Mouse (Mus musculus): Measurements from ENCODE around the gene Ehbp1.

Gene Ehbp1

DNA sequence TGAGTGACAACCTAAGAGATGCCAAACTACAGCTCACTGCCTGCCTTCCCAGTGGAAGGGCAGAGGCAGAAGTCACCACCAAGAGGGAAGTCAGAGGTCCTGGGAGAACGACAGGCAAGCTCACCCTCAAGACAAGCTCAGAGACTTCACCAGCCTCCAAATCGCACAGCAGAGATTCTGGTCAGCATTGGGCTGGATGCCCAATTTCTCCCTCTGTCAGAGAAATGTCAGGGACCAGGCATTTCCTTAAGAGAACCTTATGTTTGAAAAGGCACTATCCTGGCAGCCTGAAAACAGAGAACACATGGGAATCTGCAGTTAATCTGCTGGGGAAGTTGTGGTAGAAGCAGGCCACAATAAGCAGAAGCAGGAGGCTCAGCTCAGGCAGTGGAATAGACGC lies 151.5 kb downstream of the Ehbp1 start:
- DNase-seq: no peak

DNA sequence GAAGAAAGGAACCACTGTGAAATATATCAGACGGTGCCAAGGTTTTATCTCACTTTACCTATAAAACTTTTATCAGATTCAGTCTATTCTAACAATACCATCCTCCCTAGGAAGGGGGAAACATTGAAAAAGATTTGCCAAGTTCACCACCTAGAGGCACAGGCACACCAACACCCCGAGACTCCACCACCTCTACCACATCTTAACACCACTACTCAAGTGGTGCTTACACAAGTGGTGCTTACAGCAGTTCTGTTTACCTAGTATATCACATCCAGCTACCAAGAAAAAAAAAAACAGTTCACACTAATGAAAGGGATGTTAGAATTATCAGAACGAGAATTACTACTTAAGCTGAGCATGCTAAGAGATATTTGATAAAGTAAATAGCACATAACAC lies 152.1 kb downstream of the Ehbp1 start:
- no peak for DNase-seq

DNA sequence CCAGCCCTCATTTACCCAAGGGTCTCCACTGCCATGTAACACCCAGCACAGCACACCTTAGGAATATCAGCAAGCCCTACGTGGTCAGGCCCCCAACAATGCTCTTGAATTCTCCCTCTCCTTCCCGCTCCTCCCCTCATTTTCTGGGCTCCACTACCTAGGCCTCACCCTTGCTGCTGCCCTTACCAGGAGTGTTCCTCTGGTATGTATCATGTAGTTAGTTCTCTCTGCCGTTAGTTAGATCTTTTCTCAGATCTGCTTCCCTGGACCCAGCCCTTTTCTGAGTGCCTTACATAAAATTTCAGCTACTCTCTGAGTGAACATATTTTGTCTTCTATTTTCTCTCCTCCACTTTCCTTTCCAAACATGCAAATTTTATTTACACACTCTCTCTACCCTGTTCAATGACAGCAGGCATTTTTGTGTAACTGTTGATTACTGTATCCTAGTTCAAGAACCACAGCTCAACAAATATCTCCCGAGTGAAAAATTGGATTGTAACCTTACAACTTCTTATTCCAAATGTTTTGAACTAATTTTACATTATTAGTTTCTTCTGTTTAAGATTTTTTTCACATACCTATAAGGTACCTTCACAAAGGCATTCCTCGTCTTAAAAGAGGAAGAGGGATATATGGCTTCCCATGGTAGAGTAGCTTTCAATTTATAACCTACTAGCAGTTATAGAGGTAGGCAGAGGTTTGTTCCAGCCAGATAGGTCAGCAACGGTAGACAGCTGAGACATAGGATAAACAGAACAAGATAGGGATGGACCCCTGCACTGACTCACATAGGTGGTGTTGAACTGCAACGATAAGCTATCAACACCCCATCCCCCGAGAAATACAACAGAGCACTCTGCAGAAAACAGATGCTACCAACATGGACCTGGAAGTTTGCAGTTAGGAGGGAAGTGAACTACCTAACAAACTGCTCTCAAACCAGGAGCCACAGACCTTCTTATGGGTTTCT lies 160.3 kb downstream of the Ehbp1 start:
- DNase-seq: no peak

DNA sequence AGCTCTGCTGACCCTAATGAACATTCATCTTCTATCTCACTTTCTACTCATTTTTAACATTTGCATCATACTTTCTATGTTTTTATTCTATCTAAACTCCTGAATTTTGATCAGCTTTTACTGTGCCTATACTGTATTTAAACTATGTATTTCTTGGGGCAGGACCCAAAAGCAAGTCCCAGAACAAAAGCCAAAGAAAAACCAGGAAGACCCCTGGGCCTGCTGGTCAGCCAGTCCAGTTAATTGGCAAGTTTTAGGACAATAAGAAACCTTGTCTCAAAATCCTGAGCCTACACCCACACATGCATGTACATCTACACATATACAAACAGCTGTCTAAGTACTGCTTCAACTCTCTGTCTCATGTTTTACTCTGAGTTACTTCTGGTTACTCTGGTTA lies 161.9 kb downstream of the Ehbp1 start:
- no peak for DNase-seq

DNA sequence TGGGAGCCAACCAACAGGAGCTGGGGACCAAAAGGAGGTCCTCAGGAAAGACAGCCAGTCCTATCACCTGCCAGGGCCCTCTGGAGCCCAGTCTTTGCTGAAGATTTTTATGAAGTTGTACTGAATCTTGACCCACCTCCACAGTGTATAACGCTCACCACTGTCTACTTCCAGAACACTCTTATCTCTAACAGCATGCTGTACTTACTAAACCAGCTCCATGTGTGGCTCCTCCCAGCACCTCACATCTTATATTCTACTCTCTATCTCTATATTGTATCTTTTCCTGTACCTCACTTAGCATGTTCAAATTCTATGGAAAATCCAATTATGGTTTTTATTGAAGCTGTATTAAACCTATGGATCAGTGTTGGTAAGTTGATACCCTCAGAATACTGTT lies 163.5 kb downstream of the Ehbp1 start:
- no peak for DNase-seq

DNA sequence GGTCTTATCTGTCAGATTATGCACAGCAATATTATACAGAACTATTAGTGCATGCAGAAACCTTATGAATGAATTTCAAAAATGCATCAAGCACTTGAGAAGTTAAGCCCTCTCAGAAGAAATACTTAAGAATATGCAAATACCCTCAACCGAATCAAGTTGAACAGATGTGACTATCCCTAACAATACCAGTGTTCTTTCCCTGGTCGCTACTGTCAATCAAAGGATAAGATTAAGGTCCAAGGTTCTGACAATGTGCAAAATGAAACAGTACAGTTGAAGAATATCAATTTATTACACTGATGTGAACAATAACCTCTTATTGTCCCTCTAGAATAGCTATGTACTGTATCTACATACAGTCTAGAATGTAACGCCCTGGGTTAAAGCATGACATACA lies 167.8 kb downstream of the Ehbp1 start:
- DNase-seq: no peak

DNA sequence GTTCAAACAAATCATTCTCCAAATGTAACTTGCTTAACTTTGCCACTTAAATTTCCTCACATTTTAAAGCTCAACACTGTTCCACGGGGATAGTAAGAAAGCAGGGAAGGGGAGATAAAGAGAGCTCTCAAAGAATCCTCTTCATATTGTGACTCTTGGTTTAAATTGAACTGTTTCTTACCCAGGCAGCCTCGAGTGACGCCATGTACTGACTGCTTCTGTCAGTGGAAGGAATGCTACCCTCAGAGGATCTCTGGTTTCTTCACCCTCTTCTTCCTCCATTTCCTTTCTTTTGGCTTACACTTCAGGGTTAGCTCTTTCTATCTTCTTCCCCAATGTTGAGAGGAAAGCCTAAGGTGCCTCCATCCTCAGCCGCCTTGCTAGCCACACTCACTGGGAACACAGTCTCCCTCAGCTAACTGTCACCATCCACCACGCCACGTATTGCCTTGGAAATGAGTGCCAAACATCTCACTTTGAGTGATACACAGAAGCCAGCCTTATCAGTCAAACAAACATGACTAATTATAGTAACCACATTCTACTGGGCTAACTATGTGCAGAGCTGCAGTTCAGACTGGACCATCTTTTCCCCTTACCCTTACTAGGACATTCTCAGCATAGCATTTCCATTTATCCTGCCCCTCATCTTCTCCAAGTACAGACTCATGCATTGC lies 171.0 kb downstream of the Ehbp1 start:
- no peak for DNase-seq

DNA sequence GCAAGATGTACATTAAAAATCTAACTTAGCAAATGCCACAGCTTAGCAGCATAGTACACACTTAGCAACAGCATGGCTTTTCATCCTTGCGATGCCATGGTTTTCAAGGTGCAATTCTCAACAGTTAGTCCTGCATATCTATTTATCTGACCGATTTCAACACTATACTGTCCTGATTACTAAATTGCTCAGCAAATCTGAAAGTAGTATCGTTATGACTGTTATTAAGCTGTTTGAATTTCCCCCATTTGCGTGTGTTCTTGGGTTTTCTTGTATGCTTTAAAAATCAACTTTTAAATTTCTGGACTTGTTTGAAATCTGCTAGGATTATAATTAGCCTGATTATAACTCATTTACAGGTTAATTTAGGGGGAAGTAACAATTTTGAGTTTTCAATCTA lies 184.2 kb downstream of the Ehbp1 start:
- no peak for DNase-seq

DNA sequence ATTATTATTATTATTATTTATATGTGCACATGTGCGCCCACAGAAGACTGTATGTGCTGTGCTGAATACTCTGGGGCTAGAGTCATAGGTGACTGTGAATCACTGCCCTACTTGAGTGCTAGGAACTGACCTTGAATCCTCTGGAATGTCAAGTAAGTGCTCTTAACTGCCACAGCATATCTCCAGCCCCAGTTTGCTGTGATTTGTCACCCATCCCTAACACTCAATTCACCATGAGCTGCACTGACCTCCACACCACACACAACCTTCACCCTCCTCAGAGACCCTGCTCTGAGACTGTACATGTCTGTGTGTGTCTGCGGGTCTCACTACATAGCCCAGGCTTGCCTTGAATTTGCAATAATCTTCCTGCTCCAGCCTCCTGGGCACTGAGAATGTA lies 185.9 kb downstream of the Ehbp1 start:
- DNase-seq: no peak

DNA sequence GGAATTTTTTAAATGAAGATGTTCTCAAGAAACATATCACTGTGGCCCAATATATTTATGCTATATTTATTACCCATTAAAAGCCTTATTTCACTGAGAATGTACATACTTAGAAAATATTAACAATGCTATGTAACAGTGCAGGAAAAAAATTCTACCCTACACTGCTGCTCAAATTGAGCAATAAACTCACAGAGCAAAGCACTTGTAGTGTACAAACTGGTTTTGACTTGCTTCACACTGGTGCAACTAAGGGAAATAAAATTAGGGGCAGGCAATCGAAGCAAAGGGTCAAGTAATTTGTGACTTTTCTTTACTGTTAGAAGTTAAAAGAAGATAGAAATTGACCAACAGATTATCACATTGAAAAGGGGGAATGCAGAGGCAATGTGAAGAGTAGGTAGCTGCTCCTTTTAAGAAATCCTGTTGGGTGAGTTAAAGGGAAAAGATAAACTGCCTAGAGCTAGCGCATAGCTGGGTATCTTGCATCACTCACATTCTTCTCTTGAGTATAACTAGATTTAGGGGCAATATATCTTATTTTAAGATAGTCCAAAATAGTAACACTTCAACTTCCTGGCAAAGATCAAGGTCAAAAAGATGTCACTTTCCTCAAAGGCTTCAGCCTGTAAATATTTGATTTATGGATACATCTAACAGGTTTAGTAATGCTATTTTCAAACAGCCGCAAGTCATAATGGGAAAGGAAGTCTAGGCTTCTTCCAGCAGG lies 186.6 kb downstream of the Ehbp1 start:
- DNase-seq: no peak

DNA sequence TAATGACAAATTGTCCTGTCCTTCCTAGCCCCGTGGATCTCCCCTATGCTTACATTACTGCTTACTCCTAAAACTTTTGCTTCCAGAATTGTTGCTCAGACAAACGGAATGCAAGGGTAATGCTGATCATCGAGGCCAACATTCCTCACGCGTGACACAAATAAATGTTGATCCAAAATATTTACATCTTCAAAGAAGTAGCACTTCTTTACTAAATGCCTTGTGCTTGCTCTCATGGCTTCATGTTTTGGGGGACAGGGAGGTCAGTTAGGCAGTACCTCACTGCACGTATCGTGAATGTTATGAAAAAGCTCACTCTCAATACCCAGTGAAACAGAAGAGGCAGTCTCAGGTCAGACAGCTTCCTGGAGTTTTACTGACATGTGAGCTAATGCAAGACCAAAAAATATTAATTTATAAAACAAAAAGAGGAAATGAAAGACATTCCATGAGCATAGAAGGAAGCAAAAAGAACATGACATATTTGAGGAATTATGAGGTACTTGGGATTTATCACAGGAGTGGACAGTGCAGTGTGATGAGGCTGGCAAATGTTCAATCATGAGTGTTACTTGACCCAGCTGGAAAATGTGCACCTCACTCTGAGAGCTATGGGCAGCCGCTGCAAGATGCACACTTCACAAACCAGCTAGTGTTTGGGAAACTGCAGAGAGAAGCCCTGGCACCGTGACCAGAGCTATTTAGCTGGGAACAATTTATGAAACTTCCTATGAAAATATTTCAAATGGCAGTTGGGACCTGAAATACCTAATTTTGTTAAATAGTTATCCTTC lies 187.4 kb downstream of the Ehbp1 start:
- no peak for DNase-seq

DNA sequence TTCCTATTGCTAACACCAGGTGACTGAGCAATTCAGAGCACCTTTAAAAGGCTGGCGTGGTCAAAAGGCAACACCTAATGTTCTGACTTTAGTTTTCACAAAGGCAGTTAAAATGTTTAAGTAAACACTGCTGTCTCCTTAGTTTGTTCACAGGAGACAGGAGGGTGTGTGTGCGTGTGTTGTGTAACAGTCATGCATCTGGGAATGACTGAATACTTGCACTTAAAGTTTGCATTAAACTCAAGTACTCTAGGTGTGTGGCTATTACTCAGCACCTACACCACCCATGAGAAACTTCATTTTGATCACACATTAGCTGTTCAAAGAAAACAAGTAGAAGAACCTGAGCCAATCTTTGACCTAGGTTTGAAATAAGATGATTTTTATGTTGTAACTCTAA lies 201.4 kb downstream of the Ehbp1 start:
- no peak for DNase-seq

DNA sequence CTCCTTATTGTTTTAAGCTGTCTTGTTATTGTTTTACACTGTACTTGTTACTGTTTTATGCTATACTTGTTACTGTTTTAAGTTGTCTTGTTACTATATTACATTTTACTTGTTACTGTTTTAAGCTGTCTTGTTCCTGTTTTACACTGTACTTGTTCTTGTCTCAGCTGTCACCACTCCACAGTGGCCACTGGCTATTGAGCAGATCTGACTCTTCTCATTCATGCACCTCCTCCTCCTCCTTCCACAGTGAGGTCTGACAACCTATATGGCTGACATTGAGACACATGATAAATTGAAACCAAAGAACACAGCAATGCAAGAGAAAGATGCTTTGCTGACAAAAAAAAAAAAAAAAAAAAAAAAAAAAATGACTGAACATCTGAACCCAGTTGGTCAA lies 203.6 kb downstream of the Ehbp1 start:
- DNase-seq: no peak

DNA sequence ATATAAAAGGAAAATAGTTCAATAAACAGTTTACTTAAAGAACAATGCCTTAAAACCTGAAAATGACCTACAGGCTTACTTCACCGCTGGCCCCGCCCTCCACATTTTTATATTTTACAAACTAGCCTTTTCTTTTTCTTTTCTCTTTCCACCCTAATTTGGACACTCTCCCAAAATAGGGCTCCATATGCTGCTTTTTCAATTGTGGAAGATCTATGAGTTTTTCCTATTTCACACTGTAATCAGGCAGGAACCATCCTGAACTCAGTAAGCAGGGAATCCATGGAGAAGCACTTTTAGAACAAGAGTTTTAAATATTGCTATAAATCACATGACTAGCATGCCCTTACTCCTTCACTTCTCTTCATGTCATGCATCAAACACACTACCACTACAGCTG lies 216.9 kb downstream of the Ehbp1 start:
- DNase-seq: no peak

DNA sequence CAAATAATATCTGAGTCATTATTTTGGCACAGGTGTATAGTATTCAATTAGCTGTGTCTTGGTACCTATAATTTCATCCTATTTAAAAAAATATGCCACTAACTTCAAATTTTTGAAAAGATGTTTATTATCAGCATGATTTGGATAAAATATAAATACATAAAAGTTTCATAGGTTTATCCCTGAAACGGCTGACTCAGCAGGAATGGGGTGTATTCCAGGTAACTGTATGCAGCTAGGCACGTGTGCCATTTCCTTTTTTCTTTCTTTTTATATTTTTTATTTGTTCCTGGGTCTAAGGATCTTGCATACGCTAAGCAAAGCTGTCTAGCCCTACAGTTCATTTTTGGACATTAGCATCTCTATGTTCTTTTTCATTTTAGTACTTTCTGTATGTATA lies 223.2 kb downstream of the Ehbp1 start:
- DNase-seq: no peak

DNA sequence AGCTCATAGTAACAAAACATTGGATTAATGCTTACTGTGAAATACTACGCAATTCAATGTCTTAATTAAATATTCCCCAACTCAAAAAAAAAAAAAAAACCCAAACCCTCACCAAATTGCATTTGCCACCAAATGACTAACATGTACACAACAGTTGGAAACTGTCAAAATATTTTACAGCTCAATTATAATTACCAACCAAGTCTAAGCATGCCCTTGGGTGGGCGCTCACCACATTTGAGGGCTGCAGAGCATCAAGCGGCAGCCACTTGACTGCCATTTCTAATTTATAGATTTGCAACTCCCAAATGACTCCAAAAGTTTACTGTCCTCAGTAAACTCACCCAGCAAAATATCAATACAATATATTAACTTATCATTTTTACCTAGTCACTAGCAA lies 229.9 kb downstream of the Ehbp1 start:
- DNase-seq: no peak

DNA sequence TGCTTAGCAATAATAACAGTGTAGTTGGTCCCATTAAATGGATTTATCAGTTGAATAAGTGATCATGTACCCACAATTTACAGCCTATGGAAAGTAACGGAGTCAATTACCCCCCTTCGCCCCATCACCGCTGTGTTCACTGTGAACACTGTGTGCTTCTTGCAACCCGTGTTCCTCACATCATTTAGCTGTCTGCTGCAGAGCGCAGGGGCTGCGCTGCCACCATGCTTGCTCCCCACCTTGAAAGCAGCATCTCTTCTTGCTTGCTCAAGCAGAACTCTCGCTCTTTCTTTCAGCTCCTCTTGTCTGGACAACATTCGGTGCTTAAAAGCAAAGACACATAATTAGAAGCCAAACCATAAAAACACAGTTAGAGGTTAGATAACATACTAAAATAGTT lies 252.7 kb downstream of the Ehbp1 start:
- no peak for DNase-seq

DNA sequence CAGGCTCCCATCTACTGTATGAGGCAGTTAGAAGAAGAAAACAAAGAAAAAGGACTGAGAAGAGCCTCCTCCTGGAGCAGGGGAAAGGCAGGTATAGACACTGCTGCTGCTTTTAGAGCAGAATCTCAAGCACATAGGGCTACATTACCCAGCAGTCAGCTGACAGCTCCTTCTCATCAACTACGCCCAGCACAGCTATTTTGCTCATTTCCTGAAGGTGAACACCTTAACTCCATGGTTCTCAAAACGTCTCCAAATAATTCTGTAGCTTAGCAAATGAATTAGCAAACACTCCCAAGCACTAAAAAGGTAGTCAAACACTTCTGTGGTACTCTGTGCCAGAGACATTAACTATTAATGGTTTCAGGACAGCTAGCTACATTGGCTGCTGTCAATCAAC lies 278.7 kb downstream of the Ehbp1 start:
- no peak for DNase-seq

DNA sequence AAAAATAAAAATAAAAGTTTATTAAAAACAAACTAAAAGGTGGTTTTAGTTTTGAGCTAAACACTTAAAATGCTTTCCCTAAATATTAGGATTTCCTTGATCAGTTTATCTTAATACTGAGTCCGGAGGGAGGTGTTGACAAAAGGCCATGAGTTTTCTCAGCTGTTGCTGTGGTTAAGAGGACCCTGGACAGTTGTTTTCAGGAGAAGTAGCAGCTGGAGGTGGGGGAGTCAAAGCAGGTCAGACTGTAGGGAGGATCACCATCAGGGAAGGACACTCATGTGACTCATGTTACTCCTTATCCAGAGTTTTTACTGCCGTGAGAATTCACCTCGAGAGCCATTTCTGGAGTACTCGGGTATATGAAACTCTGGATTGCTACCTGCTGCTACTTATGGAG lies 280.4 kb downstream of the Ehbp1 start:
- no peak for DNase-seq

DNA sequence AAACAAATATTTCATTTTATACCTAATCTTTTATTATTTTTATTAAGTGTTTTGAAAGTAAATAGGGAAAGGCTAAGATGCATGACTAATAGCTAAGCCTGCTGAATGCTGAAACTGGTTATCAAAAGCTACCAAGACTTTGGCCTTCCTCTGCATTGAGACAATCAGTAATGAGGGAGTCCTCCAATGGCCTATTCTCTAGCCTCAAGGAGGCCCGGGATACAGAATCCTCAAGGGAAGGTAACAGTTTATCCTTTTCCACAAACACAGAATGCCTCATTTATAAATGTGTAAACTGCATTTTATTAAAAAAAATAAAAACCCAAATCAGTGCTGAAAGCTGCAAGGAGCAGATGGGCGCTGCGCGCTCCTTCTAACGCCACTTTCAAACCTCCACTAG lies 284.6 kb downstream of the Ehbp1 start:
- DNase-seq: no peak

DNA sequence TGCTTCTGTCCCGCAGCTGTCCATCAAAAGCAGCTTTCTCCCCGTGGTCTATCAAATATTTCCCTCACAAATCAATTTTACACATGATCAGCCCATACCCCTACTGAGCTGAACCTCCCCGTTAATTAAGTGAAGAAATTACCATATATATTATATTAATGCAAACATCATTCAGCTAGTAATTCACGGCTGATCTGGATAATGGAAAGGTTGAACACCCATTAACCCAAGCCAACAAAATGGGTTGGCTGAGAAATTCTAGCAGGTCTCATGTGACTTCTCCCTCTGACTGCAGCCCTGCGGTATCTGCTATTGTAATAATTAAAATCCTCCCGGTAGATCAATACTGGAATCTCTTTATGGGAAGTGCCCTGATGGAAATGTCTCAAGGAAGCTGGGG lies 286.2 kb downstream of the Ehbp1 start:
- DNase-seq: no peak

DNA sequence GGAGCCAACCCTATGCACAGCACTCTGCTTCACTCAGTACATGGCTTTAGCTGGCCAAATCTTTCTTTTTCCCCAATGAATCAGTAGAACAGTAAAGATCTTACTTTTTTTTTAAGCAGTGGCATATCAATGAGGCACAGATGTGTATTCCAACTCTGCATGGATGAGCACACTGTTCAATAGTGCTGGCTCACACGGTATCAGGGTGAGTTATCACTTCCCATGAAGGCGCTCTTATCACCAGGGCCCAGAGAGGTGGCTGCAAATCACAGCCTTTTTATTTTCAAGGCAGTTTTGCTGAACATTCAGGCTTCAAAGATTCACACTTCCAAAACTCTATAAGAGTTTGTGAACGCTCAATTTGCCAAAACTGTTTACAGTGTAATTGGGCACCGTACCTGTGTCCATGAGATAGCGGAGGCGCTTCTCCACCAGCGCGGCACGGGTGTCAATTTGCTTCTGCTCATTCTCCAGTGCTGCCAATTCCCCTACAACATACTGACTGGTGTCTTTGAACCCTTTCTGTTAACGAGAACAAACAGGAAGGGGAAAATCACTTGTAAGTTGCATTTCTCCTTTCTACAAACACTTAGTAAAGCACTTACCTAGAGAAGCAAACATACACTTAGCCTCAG lies 288.9 kb downstream of the Ehbp1 start:
- no peak for DNase-seq
